Mouse (Mus musculus): ENCODE measurements around the gene Kcnmb3.
"Not testable (repeated sequence)": the region's sequence is repeated elsewhere in the genome, so short reads cannot be mapped to it uniquely, and the experiment has no call there.

Gene Kcnmb3

DNA sequence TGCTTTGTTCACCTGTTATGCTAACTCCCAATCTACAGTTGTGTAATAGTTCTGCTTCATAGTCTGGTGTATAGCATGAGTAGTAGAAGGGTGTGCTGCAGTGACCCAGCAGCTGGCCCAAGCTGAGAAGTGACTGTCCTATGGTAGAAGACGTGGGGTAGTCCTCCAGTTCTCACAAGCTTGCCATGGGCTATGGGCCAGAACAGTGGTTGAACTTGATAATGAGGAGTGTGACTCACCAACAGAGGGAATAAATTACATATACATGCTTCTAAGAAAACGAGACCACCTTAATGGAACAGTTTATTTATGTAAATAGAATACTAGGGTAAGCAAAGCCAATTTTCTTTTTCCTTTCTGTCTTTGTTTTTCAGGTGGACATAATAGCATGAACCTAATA, 61.6 kb downstream of the Kcnmb3 start:
- DNase-seq (ENCODE audit: low read depth, low spot score) = no peak

DNA sequence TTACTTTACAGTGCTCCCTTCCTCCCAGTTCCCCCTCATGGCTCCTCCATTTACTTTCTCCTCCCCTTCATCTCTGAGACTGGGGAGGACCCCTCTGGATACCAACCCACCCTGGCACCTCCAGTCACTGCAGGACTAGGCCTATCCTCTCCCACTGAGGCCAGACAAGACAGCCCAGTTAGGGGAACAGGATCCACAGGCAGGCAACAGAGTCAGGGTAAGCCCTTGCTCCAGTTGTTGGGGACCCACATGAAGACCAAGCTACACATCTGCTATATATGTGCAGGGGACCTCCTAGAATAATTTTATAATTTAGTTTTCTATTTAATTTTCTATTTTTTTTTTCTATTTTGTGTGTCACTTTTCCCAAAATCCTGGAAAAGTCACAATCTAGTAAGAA, 62.7 kb downstream of the Kcnmb3 start:
- not testable (repeated sequence) for DNase-seq (ENCODE audit: low read depth, low spot score)

DNA sequence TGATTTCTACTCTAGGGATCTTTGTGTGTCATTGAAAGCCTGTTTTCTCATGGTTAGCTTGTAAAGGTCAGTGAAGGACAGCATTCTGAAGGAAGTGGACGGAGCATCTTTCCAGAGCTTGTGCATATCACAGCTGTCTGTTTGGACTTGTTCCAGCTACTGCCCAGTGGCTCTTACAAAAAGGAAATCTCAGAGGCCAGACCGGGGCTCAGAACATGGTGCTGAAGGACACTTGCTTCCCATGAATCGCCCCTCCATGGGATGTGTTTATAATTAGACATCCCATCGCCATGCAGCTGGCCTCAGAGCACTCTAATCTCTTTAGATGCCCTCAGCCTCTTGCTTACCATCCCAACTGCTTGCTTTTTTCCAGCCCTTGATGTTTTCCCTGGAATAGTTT, 63.1 kb downstream of the Kcnmb3 start:
- no peak for DNase-seq (ENCODE audit: low read depth, low spot score)

DNA sequence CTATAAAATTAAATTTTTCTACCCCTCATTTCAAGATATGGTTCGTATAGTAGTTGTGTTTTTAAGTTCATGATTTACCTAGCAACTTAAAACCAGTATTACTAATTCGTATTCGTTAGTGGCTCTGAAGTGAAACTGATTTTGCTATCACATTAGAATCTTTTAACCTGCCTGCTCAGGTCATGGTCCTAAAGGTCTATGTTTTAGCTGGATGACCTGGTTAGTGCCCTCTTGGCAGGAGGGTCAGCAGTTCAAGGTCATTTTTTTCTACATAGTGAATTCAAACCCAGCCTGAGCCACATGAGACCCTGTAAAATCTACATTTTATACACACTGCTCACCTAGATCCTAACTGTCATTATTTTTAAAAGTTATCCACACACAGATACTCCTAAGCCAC, 63.7 kb downstream of the Kcnmb3 start:
- DNase-seq (ENCODE audit: low read depth, low spot score) = no peak

DNA sequence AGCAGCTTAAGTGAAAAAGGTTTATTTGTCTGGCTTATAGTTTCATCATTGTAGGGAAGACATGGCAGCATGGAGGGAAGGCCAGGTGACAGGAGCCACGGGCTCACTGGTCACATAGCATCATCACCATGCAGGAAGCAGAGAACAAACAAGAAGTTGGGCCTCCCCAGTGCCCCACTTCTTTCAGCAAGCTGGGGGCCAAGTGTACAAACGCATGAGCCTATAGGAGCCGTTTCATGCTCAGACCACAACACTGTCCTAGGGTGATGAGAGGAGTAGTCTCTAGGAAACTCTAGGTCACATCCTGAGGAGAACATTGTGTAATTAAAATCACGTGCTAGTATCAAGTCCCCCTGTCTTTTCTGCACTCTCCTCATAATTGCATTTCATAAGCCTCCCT, 64.3 kb downstream of the Kcnmb3 start:
- DNase-seq (ENCODE audit: low read depth, low spot score) = no peak

Data from CD4-positive, CD25-positive, alpha-beta regulatory T cell, adult 2 months (primary cell).